Mouse (Mus musculus): ENCODE measurements at regions not wholly inside any gene's neighbourhood (a gene's known extent, or its start where the extent isn't known, plus 50 kb on each side); places are given as distances from the start of the nearest gene placed in this dataset.

GRCm38 (mm10) chr12:54290311-54290710 is 86.7 kb upstream of the Egln3 start:
- no peak for TF ChIP-seq CTCF (IDR thresholded peaks at IDR 0.05; ENCODE audit: extremely low read depth, insufficient read length, insufficient replicate concordance, low read depth, low read length)
- no peak for TF ChIP-seq POLR2A (IDR thresholded peaks at IDR 0.05; ENCODE audit: low read depth, low read length)
